Mouse (Mus musculus) small intestine, adult 2 months (tissue): ENCODE measurements around the gene Foxr1.

ENCODE experiments used
- CTCF ChIP-seq: fragments of 200-500 bp; IDR thresholded peaks from 2 replicates; pipeline ENCODE4 v1.5.1; 2012; ENCODE audit warnings: low read depth, mild to moderate bottlenecking, control low read depth, inconsistent platforms, low read length, moderate library complexity, mixed read lengths; ENCODE audit not compliant: insufficient replicate concordance, insufficient read length; ENCODE audit errors: extremely low read depth
- POLR2A ChIP-seq: fragments of 200-500 bp; IDR thresholded peaks from 2 replicates; pipeline ENCODE4 v1.6.1; 2012; ENCODE audit warnings: low read depth, mild to moderate bottlenecking, control low read depth, inconsistent platforms, low read length, moderate library complexity

- TF ChIP-seq POLR2A: no peak
- TF ChIP-seq CTCF: no peak
Observed at GRCm38 (mm10) chr9:44420280-44420898, 20.5 kb downstream of the Foxr1 start.
